Mouse (Mus musculus) ovary, postnatal 36 days (tissue): ENCODE measurements at regions not wholly inside any gene's neighbourhood (a gene's known extent, or its start where the extent isn't known, plus 50 kb on each side); places are given as distances from the start of the nearest gene placed in this dataset.

ENCODE experiments used
- DNase-seq: peaks from one replicate; pipeline ENCODE4 v3.0.0; 2022; ENCODE audit warnings: low spot score, mixed read lengths

- no peak for DNase-seq
Observed at GRCm38 (mm10) chr15:63670561-63670960, 174.4 kb downstream of the Gsdmc2 start.

DNA sequence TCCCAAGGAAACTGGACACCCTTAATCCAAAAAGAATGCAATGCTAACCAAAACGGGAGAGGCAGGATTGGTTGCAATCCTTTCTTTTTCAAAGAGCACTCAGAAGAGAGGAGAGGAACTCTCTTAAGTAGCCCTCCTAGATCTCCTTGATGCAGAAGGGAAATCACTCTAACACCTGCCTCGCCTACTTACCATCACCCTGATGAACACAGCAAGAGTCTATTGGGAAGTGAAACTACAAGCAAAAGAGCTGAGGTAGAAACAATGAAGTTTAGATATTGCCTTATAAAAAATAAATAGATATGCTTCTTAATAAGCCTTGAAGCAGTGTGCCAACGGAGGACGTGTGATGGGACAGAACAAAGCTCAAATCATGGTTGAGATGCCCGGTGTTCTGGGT is 177.4 kb downstream of the Gsdmc2 start:
- no peak for DNase-seq

DNA sequence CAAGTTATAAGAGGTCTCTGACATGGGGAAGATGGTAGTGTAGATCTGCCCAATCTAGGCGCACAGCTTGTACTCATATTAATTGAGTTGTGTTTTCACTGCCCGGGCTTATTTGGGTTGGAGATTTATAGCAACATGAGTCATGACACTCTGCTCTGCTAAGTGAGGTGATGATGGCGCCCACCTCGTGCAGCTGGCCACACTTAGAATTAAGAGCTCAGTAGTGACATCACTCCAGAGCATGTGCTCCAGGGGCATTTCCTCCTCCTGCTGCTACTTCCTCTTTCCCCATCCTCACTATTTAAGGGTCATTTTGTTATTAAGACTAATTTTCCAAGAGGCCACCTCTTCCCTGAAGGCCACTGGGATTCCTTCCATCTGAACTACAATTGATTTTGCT is 179.5 kb downstream of the Gsdmc2 start:
- DNase-seq = no peak

DNA sequence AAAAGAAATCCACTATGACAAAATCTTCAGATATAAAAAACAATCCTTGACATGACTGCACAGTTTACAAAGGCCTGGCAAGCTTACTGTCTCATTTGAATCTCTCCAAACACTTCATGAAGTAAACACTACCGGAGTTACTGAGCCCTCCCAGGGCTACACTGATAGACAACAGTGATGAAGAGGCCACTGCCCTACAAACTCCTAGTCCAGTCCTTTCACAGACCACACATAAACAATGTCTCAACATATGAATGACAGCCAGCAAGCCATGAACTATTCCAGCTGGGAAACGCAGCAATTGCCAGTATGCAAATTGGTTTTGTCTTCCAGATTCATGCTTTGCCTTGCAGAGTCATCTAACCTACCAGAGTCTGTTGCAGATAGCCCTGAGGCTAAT is 180.1 kb downstream of the Gsdmc2 start:
- DNase-seq = no peak

- DNase-seq = no peak
Observed at GRCm38 (mm10) chr15:63662183-63662582, 182.8 kb downstream of the Gsdmc2 start.

DNA sequence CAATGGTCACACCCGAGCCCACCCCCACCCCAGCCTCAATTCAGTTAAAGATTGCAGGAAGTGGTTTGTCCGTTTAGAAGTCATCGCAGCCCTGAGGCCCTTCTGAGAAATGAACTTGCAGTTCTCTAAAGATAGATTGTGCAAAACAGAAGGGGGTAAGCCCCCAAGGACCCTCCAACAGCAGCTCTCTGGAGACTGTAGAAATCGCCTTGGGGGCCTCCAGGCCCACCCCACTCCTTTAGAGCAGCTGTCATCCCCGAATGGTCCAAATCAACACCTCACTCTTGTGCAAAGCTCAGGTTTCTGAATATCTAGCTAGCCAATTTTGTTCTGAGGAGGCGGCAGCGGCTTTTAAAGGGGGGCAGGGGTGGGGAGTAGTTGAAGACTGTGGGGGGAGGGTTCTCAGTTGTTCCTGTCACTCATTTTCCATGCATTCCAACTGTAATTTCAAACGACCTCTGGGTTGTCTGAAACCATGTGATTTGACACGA is 186.9 kb downstream of the Gsdmc2 start:
- DNase-seq = no peak

DNA sequence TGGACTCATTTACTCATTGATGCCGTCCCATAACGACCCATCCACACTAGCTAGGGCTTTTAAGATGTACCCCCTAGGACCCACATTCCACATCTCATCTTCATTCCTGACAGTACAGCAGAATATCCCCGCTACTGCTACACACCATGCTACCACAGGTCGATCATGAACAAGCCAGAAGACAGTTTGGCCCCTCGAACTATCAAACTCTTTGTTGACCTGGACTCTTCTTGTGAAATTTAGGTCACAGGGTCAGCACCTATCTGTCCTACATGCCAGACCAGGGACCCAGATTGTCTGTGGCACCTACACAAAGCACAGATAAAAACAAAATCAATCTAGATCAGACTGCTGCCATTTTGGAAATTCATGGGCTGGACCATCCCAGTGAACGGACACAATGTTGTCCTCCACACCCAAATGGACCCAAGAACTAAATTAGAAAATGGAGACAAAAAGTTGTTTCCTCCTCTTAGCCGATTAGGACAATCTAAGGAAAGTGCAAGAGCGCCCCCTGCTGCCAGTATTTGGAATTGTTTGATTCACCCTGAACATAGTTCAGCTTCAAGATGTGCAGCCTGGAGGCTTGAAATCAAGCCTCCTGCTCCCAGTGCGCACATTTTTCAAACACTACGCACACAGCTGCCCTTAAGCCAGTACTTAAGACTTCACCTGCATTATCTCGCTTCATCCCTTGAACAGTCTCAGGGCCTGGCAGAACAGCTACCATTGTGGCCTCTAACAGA is 192.6 kb downstream of the Gsdmc2 start:
- DNase-seq = peak; percentile 67

DNA sequence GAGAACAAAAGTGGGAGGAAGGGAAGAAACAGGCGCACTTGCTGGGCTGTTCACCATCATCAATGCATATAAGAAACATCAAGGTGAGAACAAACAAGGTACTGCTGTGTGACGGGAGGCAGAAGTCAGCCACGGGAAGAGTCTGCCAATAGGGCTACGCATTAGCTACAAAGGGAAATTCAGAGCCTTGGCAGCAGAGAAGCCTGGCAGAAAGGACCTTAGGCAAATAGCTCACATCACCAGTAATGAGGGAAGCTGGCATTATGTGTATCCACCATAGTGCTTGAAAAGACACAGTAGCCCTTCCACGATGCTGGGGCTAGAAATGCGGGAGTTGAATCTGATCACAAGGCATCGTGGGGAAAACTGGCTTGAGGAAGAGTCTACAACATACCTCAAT is 193.9 kb downstream of the Gsdmc2 start:
- DNase-seq = no peak

DNA sequence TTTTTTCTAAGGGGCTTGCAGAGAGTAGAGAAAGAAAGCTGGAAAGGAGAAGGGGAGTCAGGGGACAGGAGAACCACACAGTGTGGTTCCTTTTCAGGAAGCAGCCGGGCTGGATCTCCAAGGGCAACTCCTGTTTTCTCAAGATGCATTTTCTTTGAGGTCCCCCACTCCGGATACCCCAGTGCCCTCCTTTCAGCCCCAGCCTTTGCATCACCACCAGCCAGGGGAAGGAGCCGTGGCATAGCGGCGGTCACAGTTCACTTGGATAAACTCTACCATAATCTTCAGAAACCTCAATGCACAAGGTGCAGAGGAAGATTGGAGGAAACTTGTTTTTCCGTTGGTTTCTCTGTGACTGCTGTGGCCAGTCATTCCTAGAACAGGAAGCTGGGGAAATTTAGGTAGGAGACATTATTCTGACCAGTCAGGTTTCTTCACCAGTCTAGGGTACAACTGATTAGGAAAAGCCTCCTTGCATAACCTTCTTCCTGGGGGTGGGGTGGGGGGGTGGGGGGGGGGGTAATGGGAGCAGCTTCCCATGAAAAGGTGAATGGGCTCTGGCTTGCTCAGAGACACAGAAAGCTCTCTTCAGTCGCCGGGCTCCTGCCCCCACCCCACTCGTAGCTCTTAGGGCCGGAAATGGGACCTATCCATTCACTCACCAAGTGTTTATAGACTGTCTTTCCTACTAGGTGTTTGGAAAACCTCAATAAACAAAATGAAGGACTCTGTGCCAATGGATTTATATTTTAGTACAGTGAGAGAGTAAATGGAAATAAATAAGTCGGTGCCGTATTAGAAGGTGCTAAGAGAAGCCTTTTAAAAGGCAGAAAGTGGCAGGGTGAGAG is 196.6 kb downstream of the Gsdmc2 start:
- no peak for DNase-seq

DNA sequence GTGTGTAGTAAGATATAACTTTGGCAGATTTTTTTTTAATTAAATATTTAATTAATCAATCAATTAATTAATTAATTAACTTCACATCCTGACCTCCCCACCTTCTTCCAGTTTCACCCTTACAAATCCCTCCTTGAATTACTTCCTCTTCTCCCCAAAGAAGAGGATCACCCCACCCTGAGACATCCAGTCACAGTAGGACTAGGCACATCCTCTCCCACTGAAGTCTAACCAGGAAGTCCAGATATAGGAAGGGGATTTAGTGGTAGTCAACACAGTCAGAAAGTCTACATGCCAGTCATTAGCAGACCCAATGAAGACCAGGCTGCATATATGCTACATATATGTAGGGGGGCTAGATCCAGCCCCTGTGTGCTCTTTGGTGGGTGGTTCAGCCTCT is 220.2 kb downstream of the Gsdmc2 start:
- no peak for DNase-seq

DNA sequence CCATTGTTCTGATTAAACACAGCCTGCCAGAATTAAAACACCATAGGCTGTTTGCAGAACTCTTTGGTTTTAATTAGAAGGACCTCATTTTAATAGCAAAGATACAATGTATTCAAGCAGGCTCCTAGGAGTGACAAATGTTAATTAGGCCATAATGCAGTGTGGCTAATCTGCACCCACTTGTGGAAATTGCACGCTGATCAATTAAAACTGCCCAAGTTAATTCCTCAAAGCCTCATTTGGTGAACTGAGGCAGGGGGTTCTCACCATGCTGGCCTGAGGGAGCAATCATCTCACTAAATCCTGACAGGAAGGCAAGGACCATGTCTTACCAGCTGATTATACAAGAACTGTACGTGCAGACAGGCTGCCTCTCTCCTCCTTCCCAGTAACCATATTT is 220.7 kb downstream of the Gsdmc2 start:
- DNase-seq = no peak

- no peak for DNase-seq
Observed at GRCm38 (mm10) chr15:63616506-63617208, 228.3 kb downstream of the Gsdmc2 start.

GRCm38 (mm10) chr15:63614191-63614590 is 230.8 kb downstream of the Gsdmc2 start:
- no peak for DNase-seq

- DNase-seq = no peak
Observed at GRCm38 (mm10) chr15:63613120-63613519, 231.9 kb downstream of the Gsdmc2 start.

- DNase-seq = no peak
Observed at GRCm38 (mm10) chr15:63611161-63611560, 233.8 kb downstream of the Gsdmc2 start.

- no peak for DNase-seq
Observed at GRCm38 (mm10) chr15:63603100-63603714, 241.8 kb downstream of the Gsdmc2 start.

- peak; percentile 19 for DNase-seq
Observed at GRCm38 (mm10) chr15:63601543-63601942, 243.4 kb downstream of the Gsdmc2 start.

DNA sequence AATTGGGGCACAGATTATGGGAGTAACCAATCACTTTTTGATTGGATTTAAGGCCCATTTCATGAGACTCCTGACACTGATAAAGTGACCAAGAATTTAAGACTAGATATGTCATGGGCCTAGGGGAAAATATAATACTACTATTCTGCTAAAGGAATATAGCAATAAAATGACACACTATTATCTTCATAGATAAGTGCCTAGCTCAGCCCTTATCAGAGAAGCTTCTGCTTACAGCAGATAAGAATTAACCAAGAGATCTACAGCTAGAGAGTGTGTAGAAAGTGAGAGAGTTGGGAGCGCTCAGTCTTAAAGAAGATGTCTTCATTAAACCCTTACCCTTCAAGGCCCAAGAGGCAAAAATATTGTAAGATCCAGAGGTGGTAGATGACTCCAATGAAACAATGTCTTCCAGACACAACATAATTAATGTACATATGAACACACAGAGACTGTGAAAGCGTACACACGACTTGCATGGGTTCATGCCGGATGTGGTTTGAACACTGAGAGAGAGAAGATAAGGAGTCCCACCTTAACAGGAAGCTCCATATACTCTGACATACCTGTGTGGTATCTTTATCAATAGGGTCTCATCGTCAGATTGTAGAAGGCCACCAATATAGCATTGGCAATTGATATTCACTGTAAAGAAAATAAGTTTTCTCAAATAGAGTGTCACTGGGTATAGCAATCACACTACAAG is 252.1 kb downstream of the Gsdmc2 start:
- DNase-seq = no peak

DNA sequence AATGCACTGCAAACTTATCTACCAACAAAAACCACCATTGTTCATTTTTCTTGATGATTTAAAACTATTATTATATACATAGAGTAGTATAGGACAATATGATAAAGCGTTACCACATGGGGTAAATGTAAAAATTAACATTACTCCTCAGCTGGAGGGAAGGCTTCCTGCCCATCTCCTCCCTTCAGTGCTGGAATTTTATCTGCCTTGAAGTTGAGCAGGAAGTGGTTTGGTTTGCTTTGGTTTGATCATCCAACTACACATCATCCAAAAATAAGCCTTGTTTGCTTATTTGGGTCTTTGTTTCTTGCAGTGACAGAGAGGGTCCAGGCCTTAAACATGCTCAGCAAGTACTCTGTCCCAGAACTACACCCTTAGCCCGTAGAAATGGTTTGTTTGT is 285.7 kb downstream of the Gsdmc2 start:
- DNase-seq = no peak

- no peak for DNase-seq
Observed at GRCm38 (mm10) chr15:63558691-63559090, 286.3 kb downstream of the Gsdmc2 start.

DNA sequence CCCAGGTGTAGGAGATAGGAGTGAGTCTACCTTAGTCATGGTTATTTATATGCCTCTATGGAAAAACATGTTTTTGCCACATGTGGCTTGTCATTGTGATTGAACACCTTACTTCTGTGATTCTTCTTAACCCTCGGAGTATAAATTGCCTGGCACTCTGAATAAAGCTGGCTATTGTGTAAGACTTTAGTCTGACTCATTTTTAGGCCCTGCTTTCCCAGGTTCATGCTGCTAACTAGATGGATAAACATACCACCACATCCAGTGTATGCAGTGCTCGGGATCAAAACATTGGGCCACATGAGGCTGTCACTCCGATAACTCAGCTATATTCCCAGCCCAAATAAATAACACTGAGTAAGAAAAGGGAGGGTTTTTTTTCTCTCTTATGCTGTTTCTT is 287.2 kb downstream of the Gsdmc2 start:
- no peak for DNase-seq

DNA sequence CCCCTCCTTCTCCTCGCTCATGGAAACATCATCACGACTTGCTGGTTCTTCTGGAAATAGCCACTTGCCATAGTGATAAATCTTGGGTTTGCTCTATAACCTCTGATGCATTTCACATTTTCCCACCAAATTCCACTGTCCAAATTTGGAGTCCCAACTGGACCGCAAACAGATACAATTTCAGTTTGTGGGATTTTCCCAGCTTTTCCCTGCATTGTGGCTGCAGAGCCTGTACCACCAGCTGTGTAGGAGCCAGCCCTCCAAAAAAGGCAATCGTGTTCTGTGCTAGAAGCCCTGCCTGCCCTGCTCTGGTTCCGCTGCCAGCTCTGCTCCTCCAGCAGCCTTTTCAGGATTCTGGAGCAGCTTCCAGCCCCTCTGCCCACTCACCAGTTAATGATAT is 291.4 kb downstream of the Gsdmc2 start:
- no peak for DNase-seq
